Mouse (Mus musculus): ENCODE measurements at regions not wholly inside any gene's neighbourhood (a gene's known extent, or its start where the extent isn't known, plus 50 kb on each side); places are given as distances from the start of the nearest gene placed in this dataset.

DNA sequence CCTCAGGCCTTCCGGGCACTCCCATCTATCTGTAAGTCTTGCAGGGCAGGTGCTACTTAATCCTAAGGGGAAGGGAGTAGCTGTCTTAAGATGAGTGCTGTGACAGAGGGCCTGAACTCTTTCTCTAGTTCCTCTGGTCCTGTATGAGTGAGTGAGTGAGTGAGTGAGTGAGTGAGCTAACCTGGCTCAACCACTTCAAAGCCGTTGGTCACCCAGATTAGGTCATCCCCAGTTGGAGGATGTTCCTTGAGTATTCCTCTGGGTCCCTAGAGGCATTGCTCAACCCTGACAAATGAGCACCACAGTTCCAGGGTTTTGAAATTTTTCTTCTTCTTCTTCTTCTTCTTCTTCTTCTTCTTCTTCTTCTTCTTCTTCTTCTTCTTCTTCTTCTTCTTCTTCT is 306.5 kb downstream of the 4933412E24Rik start:
- no peak for TF ChIP-seq CTCF (IDR thresholded peaks at IDR 0.05; ENCODE audit: low read depth, low read length)
- TF ChIP-seq POLR2A (IDR thresholded peaks at IDR 0.05; ENCODE audit: insufficient read depth, low read length): no peak

All from ES-Bruce4 (cell line).